Mouse (Mus musculus): ENCODE data around the gene Snrk. TPM values are rescaled to one million over a fixed set of nuclear protein-coding genes. Genes with fewer than 3 reads are reported as not detected.

Snrk gene
- polyA plus RNA-seq, 1 experiment from 2014 or later, result 93.6 TPM

DNA sequence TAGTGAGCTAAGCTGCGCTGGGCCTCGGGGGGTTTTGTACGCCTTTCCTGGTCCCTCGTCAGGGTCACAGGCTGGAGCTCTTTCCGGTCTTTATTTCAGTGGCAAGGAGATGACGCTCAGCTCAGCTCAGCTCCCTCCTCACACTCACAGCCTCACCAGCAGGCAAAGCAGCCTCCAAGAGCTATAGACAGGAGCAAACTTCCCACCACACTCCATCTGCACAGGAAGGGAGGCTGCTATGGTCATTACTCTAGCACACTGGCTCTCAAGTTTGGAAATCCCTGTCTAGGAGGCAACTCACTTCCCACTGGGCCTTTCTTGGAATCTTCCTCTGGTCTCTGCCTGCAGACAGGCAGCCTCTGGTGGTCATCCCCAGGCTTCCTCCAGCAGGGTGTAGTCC, 68.9 kb downstream of the Snrk start:
- H3K27ac ChIP-seq (ENCODE audit: low read length), result peak overlapping the region; percentile 54
- WGBS, result 76% methylated on average over 6 of the region's 6 CpGs

DNA sequence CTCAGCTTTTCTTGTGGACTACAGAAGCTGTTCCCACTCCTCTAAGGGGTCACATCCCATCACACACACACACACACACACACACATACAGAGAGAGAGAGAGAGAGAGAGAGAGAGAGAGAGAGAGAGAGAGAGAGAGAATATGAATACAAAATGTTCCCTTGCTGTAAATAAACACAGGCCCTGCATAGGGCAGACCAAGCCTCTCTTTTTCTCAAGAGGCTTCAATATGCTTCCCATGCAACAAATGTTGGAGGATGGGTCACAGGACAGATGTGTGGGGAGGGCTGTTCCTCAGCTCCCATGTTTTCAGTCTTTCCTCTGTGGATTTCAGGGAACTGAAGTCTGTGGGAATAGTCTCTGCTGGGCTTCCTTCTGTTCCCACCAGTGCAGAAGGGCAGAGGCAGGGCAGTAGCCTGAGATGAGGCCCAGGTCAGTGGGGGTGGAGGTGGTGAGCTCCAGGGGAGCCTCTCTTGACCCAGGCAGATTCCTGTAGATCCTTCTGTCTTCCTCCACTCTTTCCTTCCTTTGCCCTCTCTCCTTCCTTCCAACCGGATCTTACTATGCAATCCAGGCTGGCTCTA, 69.7 kb downstream of the Snrk start:
- Histone ChIP-seq H3K9ac (replicated peaks; ENCODE audit: low read depth) (no peak overlapping the region), H3K27ac (ENCODE audit: low read length) (peak overlapping the region; percentile 54), H3K4me3 (ENCODE audit: low read depth, low read length) (no peak overlapping the region), H3K36me3 (ENCODE audit: insufficient read depth, low read length) (no peaks in the 10 kb centered on the region), H3K9me3 (ENCODE audit: low read length) (no peaks in the 10 kb centered on the region), H3K4me1 (ENCODE audit: insufficient read depth, low read depth, low read length) (peaks cover 4% of the 10 kb centered on the region; the same call in 1 of the 2 replicates), H3K27me3 (replicated peaks; ENCODE audit: insufficient read depth, low read length) (no peaks in the 10 kb centered on the region), H3K4me2 (replicated peaks; ENCODE audit: low read depth, low read length) (no peak overlapping the region)
- TF ChIP-seq EP300 (IDR thresholded peaks at IDR 0.05) (peak; percentile 58), CTCF (IDR thresholded peaks at IDR 0.05) (no peak)
- DNase-seq (ENCODE audit: low spot score) (peak; percentile 30), ATAC-seq (peak; percentile 59)
- WGBS, result 50% methylated on average over 1 of the region's 1 CpGs

More for the DNA sequence above, 68.9 kb downstream of the Snrk start:
- no peaks in the 10 kb centered on the region for H3K36me3 ChIP-seq (ENCODE audit: insufficient read depth, low read length)
- peaks cover 4% of the 10 kb centered on the region; the same call in 1 of the 2 replicates for H3K4me1 ChIP-seq (ENCODE audit: insufficient read depth, low read depth, low read length)
- no peaks in the 10 kb centered on the region for H3K9me3 ChIP-seq (ENCODE audit: low read length)
- H3K4me3 ChIP-seq (ENCODE audit: low read depth, low read length), result no peak overlapping the region
- TF ChIP-seq CTCF (IDR thresholded peaks at IDR 0.05), result peak; percentile 18; the same call in 1 of the 2 replicates
- no peak for TF ChIP-seq EP300 (IDR thresholded peaks at IDR 0.05)
- no peak overlapping the region for H3K9ac ChIP-seq (replicated peaks; ENCODE audit: low read depth)
- no peak overlapping the region for H3K4me2 ChIP-seq (replicated peaks; ENCODE audit: low read depth, low read length)
- peak; percentile 17 for ATAC-seq
- peak; percentile 15 for DNase-seq (ENCODE audit: low spot score)
- H3K27me3 ChIP-seq (replicated peaks; ENCODE audit: insufficient read depth, low read length), result no peaks in the 10 kb centered on the region

DNA sequence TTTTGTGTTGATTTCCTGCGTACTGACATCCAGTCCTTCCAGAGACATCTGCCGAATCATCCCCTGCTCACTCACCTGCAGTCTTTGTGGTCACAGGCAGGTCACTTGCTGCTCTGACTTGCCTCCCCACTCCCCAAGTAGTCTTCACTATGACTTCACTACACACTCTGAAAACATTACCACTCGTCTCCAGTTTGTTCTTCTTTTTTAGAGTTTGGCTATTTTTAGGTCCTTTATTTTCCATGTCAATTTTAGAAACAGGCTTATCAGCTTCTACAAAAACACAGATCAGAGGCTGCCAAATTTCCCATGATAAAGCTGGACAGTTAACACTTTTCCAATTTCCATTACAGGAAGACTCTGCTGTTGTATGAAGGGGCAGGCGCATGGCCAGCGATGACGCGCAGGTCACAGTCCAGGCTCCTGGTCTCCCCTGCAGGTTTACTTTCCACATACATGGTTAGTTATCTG, 70.4 kb downstream of the Snrk start:
- Histone ChIP-seq H3K27ac (ENCODE audit: low read length) (peak overlapping the region; percentile 54; the same call in 1 of the 2 replicates), H3K27me3 (replicated peaks; ENCODE audit: insufficient read depth, low read length) (no peaks in the 10 kb centered on the region), H3K9me3 (ENCODE audit: low read length) (no peaks in the 10 kb centered on the region), H3K4me2 (replicated peaks; ENCODE audit: low read depth, low read length) (no peak overlapping the region), H3K36me3 (ENCODE audit: insufficient read depth, low read length) (no peaks in the 10 kb centered on the region), H3K4me1 (ENCODE audit: insufficient read depth, low read depth, low read length) (peaks cover 4% of the 10 kb centered on the region; the same call in 1 of the 2 replicates), H3K9ac (replicated peaks; ENCODE audit: low read depth) (no peak overlapping the region), H3K4me3 (ENCODE audit: low read depth, low read length) (no peak overlapping the region)
- ATAC-seq, result no peak
- 71% methylated on average over 7 of the region's 7 CpGs for WGBS
- DNase-seq (ENCODE audit: low spot score), result no peak
- TF ChIP-seq EP300 (IDR thresholded peaks at IDR 0.05), result no peak
- TF ChIP-seq CTCF (IDR thresholded peaks at IDR 0.05), result no peak

DNA sequence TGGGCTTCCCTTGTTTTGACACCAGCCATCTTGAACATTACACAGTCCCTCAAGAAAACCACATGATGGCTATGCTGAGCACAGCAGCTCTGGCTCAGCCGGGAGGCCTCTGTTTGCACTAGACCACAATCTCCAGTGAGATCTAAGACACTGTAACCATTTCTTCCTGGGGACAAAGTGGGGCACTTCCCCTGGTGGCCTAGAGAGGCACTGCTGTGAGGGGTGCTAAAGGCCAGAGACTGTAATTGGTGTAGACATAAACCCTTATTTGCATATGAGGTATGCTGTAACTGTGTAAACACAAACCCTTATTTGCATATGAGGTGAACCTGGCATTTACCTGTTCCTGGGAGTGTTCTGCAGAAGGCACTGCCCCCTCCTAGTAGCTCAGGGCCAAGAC, 71.7 kb downstream of the Snrk start:
- WGBS, result 22% methylated on average over 1 of the region's 1 CpGs
- no peaks in the 10 kb centered on the region for H3K36me3 ChIP-seq (ENCODE audit: insufficient read depth, low read length)
- no peak overlapping the region for H3K9ac ChIP-seq (replicated peaks; ENCODE audit: low read depth)
- H3K4me2 ChIP-seq (replicated peaks; ENCODE audit: low read depth, low read length), result no peak overlapping the region
- no peak overlapping the region for H3K4me3 ChIP-seq (ENCODE audit: low read depth, low read length)
- H3K4me1 ChIP-seq (ENCODE audit: insufficient read depth, low read depth, low read length), result peaks cover 4% of the 10 kb centered on the region; the same call in 1 of the 2 replicates
- H3K27me3 ChIP-seq (replicated peaks; ENCODE audit: insufficient read depth, low read length), result no peaks in the 10 kb centered on the region
- peak; percentile 56 for DNase-seq (ENCODE audit: low spot score)
- H3K27ac ChIP-seq (ENCODE audit: low read length), result no peak overlapping the region
- TF ChIP-seq CTCF (IDR thresholded peaks at IDR 0.05), result peak; percentile 68
- no peak for TF ChIP-seq EP300 (IDR thresholded peaks at IDR 0.05)
- no peaks in the 10 kb centered on the region for H3K9me3 ChIP-seq (ENCODE audit: low read length)
- ATAC-seq, result peak; percentile 73

DNA sequence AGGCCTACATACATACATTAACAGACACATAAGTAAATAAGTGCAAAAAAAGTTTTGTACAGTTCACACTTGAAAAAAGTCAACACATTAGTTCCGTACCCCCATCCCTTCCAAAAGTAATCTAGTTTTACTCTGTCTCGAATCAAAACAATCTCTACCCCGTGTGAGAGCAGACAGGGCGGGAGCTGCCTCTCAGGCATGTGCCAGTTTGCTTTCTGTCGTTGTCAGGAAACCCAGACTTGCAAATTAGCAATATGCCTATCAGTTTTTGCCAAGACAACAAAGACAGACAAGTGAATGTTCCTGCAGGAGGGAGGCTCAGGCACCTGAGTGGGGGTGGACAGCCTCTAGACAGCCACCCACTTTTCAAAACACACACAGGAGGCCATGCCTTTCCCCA, 76.3 kb downstream of the Snrk start:
- no peaks in the 10 kb centered on the region for H3K36me3 ChIP-seq (ENCODE audit: insufficient read depth, low read length)
- no peaks in the 10 kb centered on the region for H3K9me3 ChIP-seq (ENCODE audit: low read length)
- no peaks in the 10 kb centered on the region for H3K27me3 ChIP-seq (replicated peaks; ENCODE audit: insufficient read depth, low read length)
- DNase-seq (ENCODE audit: low spot score), result no peak
- H3K27ac ChIP-seq (ENCODE audit: low read length), result no peak overlapping the region
- TF ChIP-seq EP300 (IDR thresholded peaks at IDR 0.05), result no peak
- TF ChIP-seq CTCF (IDR thresholded peaks at IDR 0.05), result no peak
- H3K4me3 ChIP-seq (ENCODE audit: low read depth, low read length), result no peak overlapping the region
- 36% methylated on average over 5 of the region's 5 CpGs for WGBS
- H3K4me2 ChIP-seq (replicated peaks; ENCODE audit: low read depth, low read length), result no peak overlapping the region
- H3K9ac ChIP-seq (replicated peaks; ENCODE audit: low read depth), result no peak overlapping the region
- 0 out of 2 replicates have a peak, but pooled peaks cover 8% of the 10 kb centered on the region for H3K4me1 ChIP-seq (ENCODE audit: insufficient read depth, low read depth, low read length)
- ATAC-seq, result no peak

DNA sequence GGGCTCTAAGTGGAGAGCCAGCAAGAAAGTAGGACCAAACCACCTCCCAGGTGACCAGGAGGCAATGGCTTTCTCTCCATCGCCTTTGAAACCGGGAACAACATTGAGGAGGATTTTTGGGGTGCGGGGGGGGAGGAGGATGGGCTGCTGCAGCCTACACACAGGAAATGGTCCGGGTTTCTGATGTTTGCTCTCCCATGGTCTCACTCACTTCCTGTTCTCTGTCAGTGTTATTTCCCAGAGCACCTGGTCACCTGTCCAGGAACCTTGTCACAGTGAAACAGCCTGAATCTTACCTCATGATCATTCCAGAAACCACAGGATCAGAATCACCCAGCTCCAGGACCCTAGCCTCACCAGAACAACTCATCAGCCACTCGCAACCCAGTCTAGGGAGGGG, 76.8 kb downstream of the Snrk start:
- Histone ChIP-seq H3K4me3 (ENCODE audit: low read depth, low read length) (no peak overlapping the region), H3K27me3 (replicated peaks; ENCODE audit: insufficient read depth, low read length) (no peaks in the 10 kb centered on the region), H3K9ac (replicated peaks; ENCODE audit: low read depth) (no peak overlapping the region), H3K9me3 (ENCODE audit: low read length) (no peaks in the 10 kb centered on the region), H3K36me3 (ENCODE audit: insufficient read depth, low read length) (no peaks in the 10 kb centered on the region), H3K27ac (ENCODE audit: low read length) (no peak overlapping the region; the same call in 1 of the 2 replicates), H3K4me2 (replicated peaks; ENCODE audit: low read depth, low read length) (no peak overlapping the region), H3K4me1 (ENCODE audit: insufficient read depth, low read depth, low read length) (0 out of 2 replicates have a peak, but pooled peaks cover 8% of the 10 kb centered on the region)
- no peak for TF ChIP-seq EP300 (IDR thresholded peaks at IDR 0.05)
- no peak for TF ChIP-seq CTCF (IDR thresholded peaks at IDR 0.05)
- no peak for DNase-seq (ENCODE audit: low spot score)
- no peak for ATAC-seq
- WGBS, result 76% methylated on average over 5 of the region's 5 CpGs
